Mouse (Mus musculus) erythroblast, adult 5-6 weeks (primary cell): ENCODE measurements around the gene Exph5. TPM values are rescaled to one million over a fixed set of nuclear protein-coding genes. Genes with fewer than 3 reads are reported as not detected.

ENCODE experiments used
- ATAC-seq: replicated peaks from 2 replicates; pipeline ENCODE4 v1.8.0; 2016; ENCODE audit warnings: moderate number of reproducible peaks, mild to moderate bottlenecking, moderate TSS enrichment, inconsistent platforms; ENCODE audit not compliant: poor library complexity, low FRiP score, severe bottlenecking
- total RNA-seq, 2 experiments: library from RNA; stranded (forward) in 1 of 2; stranded (reverse) in 1 of 2; fragments of 150-400 nt in 1 of 2; fragments of 200-764, 138-1000 nt in 1 of 2; gene quantifications; 2 replicates each; pipeline versions ENCODE4 v1.2.3 to v1.2.4; 2015 to 2017; ENCODE audit warnings: low replicate concordance in 2 of 2

The Exph5 gene
- not detected in 2 replicates for total RNA-seq (2015; ENCODE audit: low replicate concordance)
- 0.28 TPM in 1 of 2 replicates, not detected in the other for total RNA-seq (2017; ENCODE audit: low replicate concordance)

DNA sequence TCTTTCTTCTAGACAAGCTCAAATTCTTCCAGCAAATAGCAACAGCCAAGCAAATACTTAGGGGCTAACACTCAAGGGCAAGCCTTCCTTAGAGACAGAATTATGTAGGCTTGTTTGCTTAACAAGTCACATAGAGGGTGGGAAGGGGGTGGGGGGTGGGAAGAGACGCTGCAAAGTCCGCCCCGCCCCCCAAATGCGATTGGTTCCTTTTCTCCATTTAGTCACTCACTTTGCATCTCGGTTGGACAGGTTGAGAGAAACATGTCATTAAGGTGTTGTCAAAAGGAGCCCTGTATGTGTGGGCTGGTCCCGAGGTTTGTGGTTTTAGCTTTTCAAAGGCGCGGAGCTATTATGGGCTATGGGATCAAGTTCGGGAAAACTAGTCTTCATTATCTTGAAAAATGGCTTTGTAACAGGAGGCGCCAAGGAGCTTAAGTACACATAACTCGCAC is at the start of gene Exph5:
TSS of gene Exph5 (plus strand) at position 402 of the 452 bp plus-strand sequence.
- no peak for ATAC-seq

DNA sequence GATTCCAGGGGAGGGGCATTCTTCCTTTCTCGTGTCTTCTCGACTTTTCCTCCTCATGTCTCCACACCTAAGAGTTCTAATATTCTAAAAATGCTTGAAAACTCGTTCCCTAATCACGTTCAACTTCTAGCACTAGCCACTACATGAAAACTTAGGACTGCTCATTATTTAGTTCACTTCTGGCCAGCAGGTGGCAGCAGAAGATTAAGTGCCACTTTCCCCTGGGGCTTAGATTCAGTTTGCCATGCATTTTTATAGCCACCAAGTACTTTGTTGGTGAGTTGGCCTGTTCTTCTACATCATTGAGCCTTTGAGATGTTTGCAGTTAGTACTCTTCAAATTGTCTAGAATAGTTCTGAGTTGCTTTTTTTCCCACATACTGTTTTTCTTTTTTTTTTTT is 47.1 kb upstream of the Exph5 start:
- ATAC-seq: peak; percentile 69

GRCm38 (mm10) chr9:53256690-53257305 is 44.7 kb upstream of the Exph5 start:
- ATAC-seq: no peak

GRCm38 (mm10) chr9:53257772-53258171 is 43.7 kb upstream of the Exph5 start:
- no peak for ATAC-seq

GRCm38 (mm10) chr9:53258199-53258598 is 43.3 kb upstream of the Exph5 start:
- no peak for ATAC-seq

DNA sequence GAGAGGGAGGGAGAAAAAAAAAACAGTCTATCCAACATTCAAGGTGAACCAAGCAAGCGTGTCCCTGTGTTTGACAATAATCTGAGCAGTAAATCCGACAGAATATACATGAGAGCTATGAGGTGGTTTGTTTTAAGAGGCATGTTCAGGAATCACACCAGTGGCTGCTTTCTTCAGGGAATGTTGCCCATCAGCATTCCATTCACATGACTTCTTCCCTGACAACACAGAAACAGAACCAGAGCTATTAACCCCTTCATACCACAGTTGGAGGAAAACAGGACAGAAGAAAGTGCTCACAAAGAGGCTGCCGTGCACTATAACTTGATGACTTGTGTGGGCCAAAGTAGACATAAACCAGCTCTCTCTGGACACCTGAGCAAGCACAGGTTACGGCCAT is 37.1 kb upstream of the Exph5 start:
- ATAC-seq: no peak

GRCm38 (mm10) chr9:53265589-53265988 is 35.9 kb upstream of the Exph5 start:
- ATAC-seq: no peak

- no peak for ATAC-seq
Measured at GRCm38 (mm10) chr9:53268036-53268435, 33.4 kb upstream of the Exph5 start.

DNA sequence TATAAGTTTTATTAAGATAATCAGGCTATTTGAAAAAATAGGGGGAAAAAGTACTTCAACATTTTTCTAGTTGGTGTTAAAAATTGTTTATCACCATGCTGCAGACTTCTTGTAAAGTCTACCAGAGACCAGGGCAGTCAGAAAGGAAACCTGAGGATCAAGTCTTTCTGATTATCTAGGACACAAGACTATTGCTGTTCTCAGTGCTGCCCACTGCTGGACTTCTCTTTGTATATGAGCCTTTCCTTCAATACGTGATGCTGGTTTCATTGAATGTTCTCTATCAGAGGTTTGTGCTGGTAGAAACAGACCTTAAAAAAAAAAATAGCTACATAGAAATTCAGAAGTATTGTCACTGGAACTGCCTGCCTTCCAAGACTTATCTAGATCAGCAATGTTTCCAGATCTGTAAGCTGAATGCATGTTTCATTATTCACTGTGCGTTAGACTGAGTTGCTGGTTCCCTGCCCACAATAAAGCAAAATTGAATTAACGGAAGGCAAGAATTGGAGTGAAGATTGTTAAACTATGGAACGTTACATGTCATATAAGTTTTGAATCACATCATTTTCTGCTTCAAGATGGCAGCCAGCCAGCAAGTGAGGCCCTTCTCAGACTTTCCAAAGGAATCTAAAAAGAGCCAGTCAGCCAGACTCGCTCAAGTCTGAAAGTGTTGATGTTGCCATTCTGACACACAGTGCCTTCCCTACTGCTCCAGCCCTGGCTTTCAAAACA is 32.6 kb upstream of the Exph5 start:
- ATAC-seq: no peak

DNA sequence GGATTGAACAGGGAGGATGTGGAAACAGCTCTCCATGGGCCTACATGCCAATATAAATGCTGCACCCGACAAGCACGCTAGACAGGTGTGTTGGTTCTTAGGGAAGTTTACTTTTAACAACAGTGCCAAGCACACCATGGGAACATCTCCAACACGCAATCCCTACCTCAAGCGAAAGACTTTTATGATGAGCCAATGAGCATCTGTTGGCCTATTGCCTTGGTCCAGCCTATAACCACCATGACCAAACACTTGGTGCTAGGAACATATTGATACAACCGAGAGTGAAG is 32.1 kb upstream of the Exph5 start:
- no peak for ATAC-seq

DNA sequence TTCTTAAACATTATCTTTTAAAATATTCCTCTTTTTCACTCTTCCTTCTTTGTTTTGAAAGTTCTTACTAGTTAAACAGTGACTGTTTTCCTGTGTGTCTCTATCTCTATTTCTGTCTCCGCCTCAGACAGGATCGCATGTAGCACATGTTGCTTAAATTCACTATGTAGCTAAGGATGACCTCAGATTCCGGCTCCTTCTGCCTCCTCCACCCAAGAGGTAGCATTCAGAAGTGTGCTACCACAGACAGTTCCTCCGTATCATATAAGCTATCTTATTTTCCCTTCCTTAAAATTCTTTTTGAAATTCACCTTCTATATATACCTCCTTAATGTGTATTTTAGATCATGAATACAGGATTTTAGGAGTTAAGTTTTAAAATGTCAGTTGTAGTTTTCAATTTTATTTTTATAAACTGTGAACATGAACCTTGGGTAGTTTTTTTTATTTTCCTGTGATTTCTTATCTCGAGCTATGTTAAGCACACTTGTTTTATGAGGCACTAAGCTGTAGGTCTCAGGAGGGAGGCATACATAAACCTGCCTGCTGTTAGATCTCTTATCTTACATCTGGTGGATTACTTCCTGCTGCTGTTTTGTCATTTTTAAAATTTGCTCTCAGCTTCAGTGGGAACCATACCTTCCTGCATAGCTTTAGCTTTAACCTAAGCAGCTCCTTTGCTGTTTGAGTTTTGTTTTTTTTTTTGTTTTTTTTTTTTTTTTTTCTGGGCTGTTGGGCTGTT is 30.0 kb upstream of the Exph5 start:
- no peak for ATAC-seq

DNA sequence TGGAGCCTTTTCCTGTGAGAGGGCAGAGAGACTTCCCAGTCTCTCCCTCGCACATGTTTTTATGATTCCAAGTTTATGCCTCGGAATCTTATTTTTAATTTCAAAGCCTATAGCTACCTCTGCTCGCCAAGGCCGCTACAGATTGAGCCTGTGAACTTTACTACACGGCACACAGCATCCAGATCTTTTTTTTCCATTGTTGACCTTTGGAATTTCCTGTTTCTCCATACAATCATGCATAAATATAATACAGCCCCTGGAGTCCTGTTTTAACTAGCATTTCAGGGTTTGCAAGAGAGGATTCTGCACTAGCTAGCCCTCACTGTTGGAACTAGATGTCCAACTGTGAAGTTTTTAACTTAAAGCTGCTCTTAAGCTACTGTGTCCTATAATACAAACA is 29.3 kb upstream of the Exph5 start:
- no peak for ATAC-seq

DNA sequence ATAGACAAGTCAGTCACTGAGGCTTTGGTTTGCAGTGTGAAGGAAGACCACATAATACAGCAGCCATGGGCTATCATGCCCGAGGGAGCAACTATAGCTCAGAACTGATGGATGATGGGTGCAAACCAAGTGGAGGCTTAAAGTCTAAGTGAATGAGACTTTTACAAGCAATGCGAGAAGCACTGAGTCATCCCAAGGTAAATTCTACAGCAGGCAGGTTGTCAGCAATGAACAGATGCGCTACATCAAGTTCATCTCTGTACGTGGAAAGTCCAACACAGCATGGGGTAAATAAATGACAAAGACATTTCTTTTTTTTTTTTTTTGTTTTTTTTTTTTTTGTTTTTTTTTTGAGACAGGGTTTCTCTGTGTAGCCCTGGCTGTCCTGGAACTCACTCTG is 28.8 kb upstream of the Exph5 start:
- ATAC-seq: no peak

GRCm38 (mm10) chr9:53276381-53276780 is 25.1 kb upstream of the Exph5 start:
- no peak for ATAC-seq

GRCm38 (mm10) chr9:53278997-53279396 is 22.5 kb upstream of the Exph5 start:
- no peak for ATAC-seq

- ATAC-seq: no peak
Measured at GRCm38 (mm10) chr9:53286793-53287192, 14.7 kb upstream of the Exph5 start.

GRCm38 (mm10) chr9:53290006-53290405 is 11.5 kb upstream of the Exph5 start:
- no peak for ATAC-seq

DNA sequence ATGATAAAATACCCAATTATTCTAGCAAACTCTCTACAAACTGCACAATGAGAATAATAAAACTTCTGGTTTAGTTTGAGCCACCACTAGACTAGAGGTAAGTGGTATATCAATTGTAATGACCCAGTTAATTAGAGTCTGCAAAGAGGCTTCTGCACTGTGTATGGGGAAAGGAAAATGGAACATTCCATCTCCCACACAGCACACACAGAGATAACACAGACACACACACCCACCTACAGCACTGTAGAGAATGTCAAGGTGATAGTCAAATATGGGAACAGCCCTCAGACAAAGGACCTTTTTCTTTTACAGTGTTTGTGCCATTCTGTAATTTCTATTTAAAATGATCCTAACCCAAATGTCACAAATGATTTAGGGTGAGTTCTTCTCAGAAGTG is 8.6 kb upstream of the Exph5 start:
- no peak for ATAC-seq

DNA sequence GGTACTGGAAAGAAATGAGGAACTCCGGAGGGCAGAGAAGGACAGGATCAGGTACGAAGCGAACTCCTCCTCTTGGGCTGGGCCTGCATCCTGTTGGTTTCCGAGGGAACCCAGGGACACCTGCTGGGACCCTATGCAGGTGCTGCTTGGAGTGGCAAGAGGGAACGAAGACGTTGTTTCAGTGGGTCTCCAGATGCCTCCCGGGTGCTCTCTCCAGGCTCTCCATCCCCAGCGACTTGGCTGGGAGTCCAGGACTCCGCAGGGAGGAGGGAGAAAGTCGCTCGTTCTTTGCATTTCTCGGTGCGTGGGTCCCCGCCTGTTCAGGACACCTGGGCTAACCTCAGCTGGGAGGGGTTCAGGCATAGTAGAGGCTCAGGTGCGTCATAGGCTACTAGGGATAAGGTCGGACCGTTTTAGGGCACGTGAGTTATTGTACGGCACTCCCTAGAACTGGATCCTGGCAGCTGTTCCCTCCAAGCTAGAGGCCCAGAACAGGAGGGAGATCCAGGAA is 386 bp downstream of the Exph5 start:
- ATAC-seq: no peak

DNA sequence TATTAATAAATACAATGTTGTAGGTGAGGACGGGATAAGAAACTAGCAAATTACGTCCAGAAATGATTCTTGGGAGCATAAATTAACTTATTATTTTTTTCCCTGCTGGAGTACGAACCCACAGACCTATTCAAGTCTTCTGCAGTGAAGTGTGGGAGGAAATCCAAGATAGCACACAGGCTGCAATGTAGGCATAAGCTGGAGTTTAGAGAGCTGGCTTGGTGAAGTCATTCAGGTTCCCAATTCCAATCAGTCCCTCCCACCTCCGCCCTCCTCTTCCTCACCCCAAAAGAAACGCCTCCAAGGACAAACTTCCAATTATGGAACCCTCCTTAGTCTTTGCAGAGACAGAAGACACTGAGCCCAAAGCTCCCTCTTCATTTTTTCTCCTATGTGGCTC is 945 bp downstream of the Exph5 start:
- ATAC-seq: no peak

DNA sequence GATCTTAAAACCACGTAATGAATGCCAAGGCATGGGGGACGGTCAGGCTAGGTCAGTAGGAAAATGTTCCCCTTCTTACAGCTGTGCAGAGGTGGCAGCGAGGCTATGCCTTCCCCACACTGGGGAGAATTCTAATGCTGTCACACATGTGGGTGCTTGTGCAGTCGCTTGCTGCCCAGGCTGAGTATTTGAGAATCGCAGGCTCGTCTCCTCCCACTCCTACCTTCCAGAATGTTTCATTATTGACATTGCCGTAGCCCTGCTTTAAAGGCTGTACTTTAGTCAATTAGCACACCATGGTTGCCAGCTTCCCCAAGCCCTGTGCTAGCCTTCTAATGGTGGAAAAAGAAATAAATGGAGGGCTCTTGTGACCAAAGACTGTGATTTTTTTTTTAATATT is 6.4 kb downstream of the Exph5 start:
- ATAC-seq: no peak
